Mouse (Mus musculus) C2C12 (cell line): ENCODE measurements around the gene Ehd4. TPM values are rescaled to one million over a fixed set of nuclear protein-coding genes. Genes with fewer than 3 reads are reported as not detected.

Experiments used
- H3K27me3 ChIP-seq: one replicate; pipeline ENCODE4 v1.6.1; 2011; ENCODE audit not compliant: control insufficient read depth, insufficient read depth, insufficient read length
- H3K36me3 ChIP-seq: one replicate; pipeline ENCODE4 v1.6.1; 2011; ENCODE audit not compliant: control insufficient read depth, insufficient read depth
- H3K4me3 ChIP-seq: one replicate; pipeline ENCODE4 v1.5.1; 2011; ENCODE audit warnings: mild to moderate bottlenecking, control low read depth; ENCODE audit not compliant: poor library complexity, insufficient read depth, severe bottlenecking
- H3K79me2 ChIP-seq: one replicate; pipeline ENCODE4 v1.6.1; 2011; ENCODE audit not compliant: control insufficient read depth, insufficient read depth
- H3K79me3 ChIP-seq: one replicate; pipeline ENCODE4 v1.6.1; 2011; ENCODE audit warnings: low read depth, control low read depth
- H3ac ChIP-seq: one replicate; pipeline ENCODE3; 2011; ENCODE audit warnings: low read depth; ENCODE audit not compliant: control insufficient read depth, insufficient read length
- CEBPB ChIP-seq: IDR thresholded peaks from one replicate; pipeline ENCODE4 v1.6.1; 2011; ENCODE audit warnings: low read depth, mild to moderate bottlenecking, control low read depth, moderate library complexity
- CTCF ChIP-seq: IDR thresholded peaks from one replicate; pipeline ENCODE4 v1.5.1; 2011; ENCODE audit not compliant: control insufficient read depth, insufficient read depth, insufficient read length
- FOSL1 ChIP-seq: IDR thresholded peaks from one replicate; pipeline ENCODE4 v1.8.0; 2011; ENCODE audit warnings: mild to moderate bottlenecking, low read length; ENCODE audit not compliant: poor library complexity, insufficient read depth, severe bottlenecking
- MAX ChIP-seq: IDR thresholded peaks from one replicate; pipeline ENCODE4 v1.6.1; 2011; ENCODE audit warnings: mild to moderate bottlenecking, control low read depth
- MYOD1 ChIP-seq: IDR thresholded peaks from one replicate; pipeline ENCODE4 v1.6.1; 2011; ENCODE audit warnings: low read depth; ENCODE audit not compliant: control insufficient read depth, insufficient read length
- MYOG ChIP-seq: IDR thresholded peaks from one replicate; pipeline ENCODE4 v1.6.1; 2011; ENCODE audit not compliant: control insufficient read depth, insufficient read length; ENCODE audit errors: extremely low read depth
- USF1 ChIP-seq: IDR thresholded peaks from one replicate; pipeline ENCODE4 v1.6.1; 2011; ENCODE audit warnings: low read depth, mild to moderate bottlenecking, control low read depth, moderate library complexity
- polyA plus RNA-seq: library from polyadenylated mRNA; unstranded; fragments of >200 nt; fragmentation: generic; extraction: Trizol; gene quantifications from one replicate; pipeline ENCODE4 v1.2.1, GENCODE M21; 2012; ENCODE audit warnings: missing spikeins

The Ehd4 gene
- polyA plus RNA-seq, 1 experiment, result 60.1 TPM

GRCm38 (mm10) chr2:120149634-120150033 is 4.8 kb downstream of the Ehd4 start:
- Histone ChIP-seq H3ac (no peak overlapping the region), H3K79me3 (peaks cover 71% of the 10 kb centered on the region)
- TF ChIP-seq MYOD1, result no peak
- no peak for TF ChIP-seq USF1
- TF ChIP-seq MAX, result no peak
- TF ChIP-seq FOSL1, result no peak
- TF ChIP-seq CTCF, result no peak
- TF ChIP-seq MYOG, result no peak
- no peak for TF ChIP-seq CEBPB

GRCm38 (mm10) chr2:120147999-120148398 is 6.4 kb downstream of the Ehd4 start:
- H3K79me3 ChIP-seq, result peaks cover 75% of the 10 kb centered on the region
- no peak overlapping the region for H3K4me3 ChIP-seq
- no peak overlapping the region for H3ac ChIP-seq
- no peaks in the 10 kb centered on the region for H3K27me3 ChIP-seq
- H3K79me2 ChIP-seq, result peaks cover 99% of the 10 kb centered on the region
- peak; percentile 28 for TF ChIP-seq MAX
- no peak for TF ChIP-seq MYOG
- H3K36me3 ChIP-seq, result peaks cover 43% of the 10 kb centered on the region

More at GRCm38 (mm10) chr2:120149634-120150033, 4.8 kb downstream of the Ehd4 start:
- peaks cover 95% of the 10 kb centered on the region for H3K79me2 ChIP-seq
- H3K27me3 ChIP-seq, result no peaks in the 10 kb centered on the region
- no peak overlapping the region for H3K4me3 ChIP-seq
- H3K36me3 ChIP-seq, result peaks cover 29% of the 10 kb centered on the region

GRCm38 (mm10) chr2:120147364-120147763 is 7.0 kb downstream of the Ehd4 start:
- Histone ChIP-seq H3K4me3 (no peak overlapping the region), H3K36me3 (peaks cover 37% of the 10 kb centered on the region), H3ac (no peak overlapping the region), H3K27me3 (no peaks in the 10 kb centered on the region), H3K79me3 (peaks cover 73% of the 10 kb centered on the region), H3K79me2 (peaks cover 99% of the 10 kb centered on the region)
- TF ChIP-seq USF1 (no peak), MYOD1 (peak; percentile 42), CEBPB (no peak), CTCF (no peak)

- Histone ChIP-seq H3K4me3 (no peak overlapping the region), H3K36me3 (peaks cover 35% of the 10 kb centered on the region), H3K27me3 (no peaks in the 10 kb centered on the region), H3K79me2 (peaks cover 99% of the 10 kb centered on the region), H3K79me3 (peaks cover 73% of the 10 kb centered on the region), H3ac (no peak overlapping the region)
- TF ChIP-seq CTCF, result no peak
- no peak for TF ChIP-seq FOSL1
- no peak for TF ChIP-seq MYOG
- TF ChIP-seq MYOD1, result peak; percentile 98
- peak; percentile 36 for TF ChIP-seq MAX
- TF ChIP-seq CEBPB, result peak; percentile 27
Observed at GRCm38 (mm10) chr2:120146543-120146942, 7.9 kb downstream of the Ehd4 start.

GRCm38 (mm10) chr2:120144390-120144789 is 10.0 kb downstream of the Ehd4 start:
- TF ChIP-seq MYOD1, result no peak
- TF ChIP-seq CTCF, result no peak
- no peak for TF ChIP-seq MAX
- no peak for TF ChIP-seq MYOG
- no peak for TF ChIP-seq CEBPB
- TF ChIP-seq FOSL1, result no peak
- TF ChIP-seq USF1, result no peak
- Histone ChIP-seq H3K79me2 (peaks cover 99% of the 10 kb centered on the region), H3K27me3 (no peaks in the 10 kb centered on the region), H3K36me3 (peaks cover 33% of the 10 kb centered on the region), H3K79me3 (peaks cover 68% of the 10 kb centered on the region), H3K4me3 (no peak overlapping the region), H3ac (no peak overlapping the region)

GRCm38 (mm10) chr2:120142336-120142735 is 12.1 kb downstream of the Ehd4 start:
- Histone ChIP-seq H3ac (no peak overlapping the region), H3K79me2 (peaks cover 99% of the 10 kb centered on the region), H3K4me3 (no peak overlapping the region), H3K27me3 (no peaks in the 10 kb centered on the region), H3K79me3 (peaks cover 74% of the 10 kb centered on the region), H3K36me3 (peaks cover 33% of the 10 kb centered on the region)
- TF ChIP-seq CTCF, result no peak
- TF ChIP-seq MYOD1, result no peak
- no peak for TF ChIP-seq FOSL1
- no peak for TF ChIP-seq MYOG
- no peak for TF ChIP-seq USF1
- TF ChIP-seq CEBPB, result no peak
- TF ChIP-seq MAX, result no peak
